Mouse (Mus musculus): Measurements from ENCODE around the gene Stk11.

Stk11 gene

DNA sequence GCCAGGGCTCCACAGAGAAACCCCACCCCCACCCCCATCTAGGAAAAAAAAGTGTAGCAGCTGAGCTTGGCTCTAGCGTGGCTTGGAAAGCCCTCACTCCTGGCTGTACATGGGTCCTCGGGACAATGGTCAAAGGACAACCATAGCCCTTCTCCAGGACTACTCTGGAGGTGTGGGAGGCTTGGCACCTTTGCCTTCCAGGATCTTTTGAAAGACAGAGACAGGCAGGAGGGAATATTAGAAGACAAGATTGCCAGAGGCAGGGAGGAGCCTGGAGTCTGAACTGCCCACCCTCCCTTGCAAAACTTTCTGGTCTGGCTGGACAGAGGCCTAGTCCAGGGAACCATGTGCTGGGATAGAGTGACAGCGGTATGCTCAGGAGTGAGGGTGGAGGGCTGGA, 20.9 kb upstream of the Stk11 start:
- DNase-seq (ENCODE audit: low read depth in 1 of 2, low spot score in 2 of 2) = no peak

DNA sequence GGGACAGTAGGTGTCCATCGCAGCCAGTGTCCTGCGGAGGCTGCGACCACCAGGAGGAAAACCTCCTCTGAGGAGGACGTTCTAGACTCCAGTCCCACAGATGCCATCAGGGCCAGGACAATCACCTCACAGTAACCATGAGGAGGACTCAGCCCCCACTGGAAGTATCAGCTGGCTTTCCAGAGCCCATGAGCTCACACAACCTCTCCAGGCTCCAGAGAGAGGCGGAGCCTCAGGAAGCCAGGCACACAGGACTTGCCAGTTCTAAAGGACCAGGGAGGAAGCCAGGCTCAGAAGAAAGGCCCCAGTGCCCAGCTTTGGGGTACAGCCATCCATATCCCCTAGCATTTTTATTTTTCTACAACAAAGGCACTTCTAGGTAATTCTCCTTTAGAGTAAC, 20.1 kb upstream of the Stk11 start:
- DNase-seq (ENCODE audit: low read depth in 1 of 2, low spot score in 2 of 2) = no peak

DNA sequence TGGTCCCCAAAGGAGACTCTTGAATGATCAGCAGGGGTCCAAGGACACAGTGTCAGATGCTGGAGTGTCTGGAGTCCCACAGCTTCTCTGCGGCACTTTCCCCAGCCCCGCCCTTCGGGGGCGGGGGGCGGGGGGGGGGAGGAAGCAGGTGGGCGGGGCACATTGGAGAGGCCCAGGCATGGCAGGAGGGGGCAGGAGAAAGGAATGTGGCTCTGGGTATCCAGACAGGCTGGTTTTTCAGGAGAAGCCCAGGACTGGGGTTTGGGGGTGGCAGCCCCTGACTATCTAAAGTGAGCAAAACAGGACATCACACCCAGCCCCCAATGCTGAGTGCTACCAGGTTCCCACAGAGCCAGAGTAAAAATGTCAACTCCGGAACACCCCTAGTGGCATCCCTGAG, 18.3 kb upstream of the Stk11 start:
- DNase-seq (ENCODE audit: low read depth in 1 of 2, low spot score in 2 of 2) = no peak

DNA sequence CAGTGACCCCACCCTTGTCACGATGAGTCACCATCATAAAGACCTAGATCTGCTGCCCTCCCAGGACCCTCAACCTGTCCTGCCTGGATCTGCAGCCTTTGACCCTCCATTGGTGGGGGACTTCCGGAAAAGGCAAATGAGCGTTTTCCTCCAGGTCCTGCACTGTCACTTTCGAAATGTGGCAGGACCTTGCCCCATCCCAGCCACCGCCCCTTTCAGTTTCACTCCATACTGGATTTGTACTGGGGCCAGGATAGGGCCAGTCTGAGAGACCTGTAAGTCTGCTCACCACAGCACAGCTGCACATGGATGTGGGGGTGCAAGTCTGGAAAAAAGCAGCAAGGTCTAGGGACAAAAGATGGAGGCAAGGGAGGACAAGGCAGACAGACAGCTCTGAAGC, 17.0 kb upstream of the Stk11 start:
- DNase-seq (ENCODE audit: low read depth in 1 of 2, low spot score in 2 of 2) = peak; percentile 61 to 64

DNA sequence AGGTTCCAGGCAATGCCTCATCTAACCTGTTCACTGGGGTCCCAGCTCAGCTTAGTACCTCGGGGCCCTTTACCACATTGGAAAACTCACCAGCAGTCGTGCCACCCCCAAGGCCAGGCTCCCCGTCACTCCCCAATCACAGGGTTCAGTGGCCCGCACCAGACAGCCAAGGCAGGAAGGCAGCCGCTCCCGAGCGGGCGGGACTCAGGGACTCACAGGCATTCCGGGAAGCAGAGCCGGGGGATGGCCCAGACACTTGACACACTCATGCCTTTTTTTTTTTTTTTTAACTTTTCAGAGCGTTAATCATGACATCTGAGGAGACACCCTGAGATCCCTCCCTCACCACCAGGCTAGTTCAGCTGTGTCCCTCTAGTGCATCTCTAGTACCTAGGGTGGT, 14.6 kb upstream of the Stk11 start:
- DNase-seq (ENCODE audit: low read depth in 1 of 2, low spot score in 2 of 2) = no peak

DNA sequence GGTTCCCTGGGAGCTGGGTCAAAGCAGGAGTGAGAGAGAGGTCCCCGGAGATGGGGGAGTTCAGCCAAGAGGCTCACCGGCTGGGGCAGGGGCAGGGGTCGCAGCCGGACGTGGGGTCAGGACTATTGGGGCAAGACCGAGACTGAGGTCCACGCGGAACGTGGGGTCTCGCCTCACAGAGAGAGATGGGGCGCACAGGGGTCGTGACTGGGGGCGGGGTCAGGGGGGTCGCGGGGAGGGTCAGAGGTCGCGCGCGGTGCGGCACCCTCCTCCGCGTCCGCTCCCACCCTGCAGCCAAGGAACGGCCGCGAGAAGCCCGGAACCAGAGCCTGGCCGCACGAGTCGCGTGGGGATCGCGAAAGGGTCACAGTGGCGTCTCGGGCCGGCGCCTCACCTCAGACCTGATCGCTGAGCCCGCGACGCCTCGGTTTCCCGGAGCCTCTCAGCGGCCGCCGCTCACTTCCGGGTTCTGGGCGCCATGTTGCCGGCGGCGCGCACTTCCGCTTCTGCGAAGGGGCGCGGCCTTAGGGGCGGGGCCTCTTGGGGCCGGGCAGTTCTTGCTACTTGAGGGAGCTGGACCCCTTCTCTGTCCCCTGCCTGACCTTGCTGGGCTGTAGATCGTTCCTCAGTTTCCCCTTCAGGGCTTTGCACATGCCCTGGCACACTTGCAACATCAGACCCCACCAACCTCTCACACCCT, 13.2 kb upstream of the Stk11 start:
- peak; percentile 72 to 85 for DNase-seq (ENCODE audit: low read depth in 1 of 2, low spot score in 2 of 2)

DNA sequence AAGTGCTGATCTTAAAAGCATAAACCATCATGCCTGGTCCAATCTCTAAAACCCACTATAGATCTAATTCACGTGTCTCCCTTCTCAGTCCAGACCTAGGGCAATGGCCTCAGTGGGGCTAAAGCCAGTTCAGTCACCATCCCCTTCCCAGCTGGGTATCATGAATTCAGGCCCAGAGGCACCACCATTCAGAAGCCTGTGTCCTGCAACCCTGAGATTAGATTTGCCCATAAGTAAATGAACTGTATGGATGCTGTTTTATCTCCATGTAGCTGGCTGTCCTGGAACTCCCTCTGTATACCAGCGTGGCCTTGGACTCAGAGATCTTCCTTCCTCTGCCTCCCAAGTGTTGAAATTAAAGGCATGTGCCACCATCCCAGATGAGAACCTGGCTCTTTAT, 12.6 kb upstream of the Stk11 start:
- DNase-seq (ENCODE audit: low read depth in 1 of 2, low spot score in 2 of 2) = no peak

DNA sequence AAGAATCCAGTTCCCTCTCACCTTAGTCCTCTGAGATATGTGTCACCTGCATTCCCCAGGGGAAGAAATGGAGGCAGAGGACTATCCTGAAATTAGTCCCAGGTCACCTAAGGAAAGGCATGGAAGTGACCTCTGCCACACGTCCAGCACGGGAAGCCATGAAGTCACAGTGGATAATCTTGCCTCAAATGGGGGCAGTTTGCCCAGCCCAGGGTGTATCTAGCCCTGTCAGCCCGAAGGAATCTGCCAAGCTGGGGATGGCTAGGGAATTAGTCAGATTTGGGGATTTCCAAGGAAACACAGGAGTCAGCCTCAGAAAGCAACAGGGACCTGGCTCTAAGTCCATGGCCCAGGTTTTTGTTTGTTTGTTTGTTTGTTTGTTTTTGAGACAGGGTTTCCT, 11.4 kb upstream of the Stk11 start:
- no peak for DNase-seq (ENCODE audit: low read depth in 1 of 2, low spot score in 2 of 2)

DNA sequence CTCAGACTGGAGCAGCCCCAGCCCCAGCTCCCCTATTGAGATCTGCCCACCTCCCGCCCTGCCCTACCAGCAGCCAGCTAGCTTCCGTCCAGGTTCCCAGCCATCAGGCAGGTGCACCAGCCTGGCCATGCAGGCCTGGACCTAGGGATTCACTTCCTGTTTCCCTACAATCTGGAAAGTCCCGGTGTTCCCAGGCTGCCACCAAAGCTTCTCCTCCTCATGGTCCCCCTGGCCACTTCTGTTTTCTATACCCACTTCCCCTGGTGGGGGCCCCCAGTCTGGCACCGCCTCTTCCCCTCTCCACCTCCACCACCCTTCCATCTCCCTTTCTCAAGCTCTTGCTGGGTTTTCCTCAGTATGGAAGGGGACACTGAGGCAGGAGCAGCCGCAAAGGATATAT, 10.1 kb upstream of the Stk11 start, which contains the start of gene Sbno2:
Sbno2 (minus strand) TSS at position 112 of the 400 bp plus-strand sequence.
- peak; percentile 48 to 72 for DNase-seq (ENCODE audit: low read depth in 1 of 2, low spot score in 2 of 2)

DNA sequence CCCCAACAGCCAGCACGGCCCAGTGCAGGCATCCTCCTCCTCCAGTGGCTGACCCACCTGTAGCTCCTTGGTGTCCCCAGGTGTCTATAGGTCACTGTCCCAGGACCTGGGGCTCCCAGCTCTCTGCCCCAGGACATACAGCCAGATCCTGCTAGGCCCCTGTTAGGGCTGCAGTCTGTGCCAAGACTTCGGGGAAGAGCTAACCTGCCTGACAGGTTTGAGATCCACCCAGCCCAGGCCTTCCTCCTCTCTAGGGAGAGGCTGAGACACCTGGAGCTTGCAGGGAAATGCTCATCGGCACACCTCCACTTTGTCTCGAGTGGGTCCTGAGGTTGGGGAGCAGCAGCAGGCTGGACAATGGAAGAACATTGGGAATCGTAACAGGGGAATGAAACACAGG, 9.7 kb upstream of the Stk11 start:
- DNase-seq (ENCODE audit: low read depth in 1 of 2, low spot score in 2 of 2) = no peak

DNA sequence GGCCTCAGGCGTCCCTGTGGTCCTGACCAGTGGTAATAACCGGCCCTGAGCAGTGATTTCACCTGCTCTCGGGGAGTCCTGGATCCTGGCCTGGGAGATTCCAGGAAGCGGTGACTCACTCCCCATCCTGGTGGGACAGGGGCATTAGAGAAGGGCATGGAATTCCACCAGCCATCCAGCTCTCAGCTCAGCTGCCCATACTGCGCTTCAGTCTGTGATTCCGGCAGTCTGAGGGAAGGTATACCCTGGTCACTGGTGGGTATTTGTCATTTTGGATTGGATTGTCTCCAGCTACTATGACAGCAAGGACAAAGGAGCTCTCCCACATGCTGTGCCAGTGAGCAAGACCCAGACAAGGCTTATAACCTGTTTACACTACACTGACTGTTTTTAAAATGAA, 7.9 kb upstream of the Stk11 start:
- no peak for DNase-seq (ENCODE audit: low read depth in 1 of 2, low spot score in 2 of 2)

DNA sequence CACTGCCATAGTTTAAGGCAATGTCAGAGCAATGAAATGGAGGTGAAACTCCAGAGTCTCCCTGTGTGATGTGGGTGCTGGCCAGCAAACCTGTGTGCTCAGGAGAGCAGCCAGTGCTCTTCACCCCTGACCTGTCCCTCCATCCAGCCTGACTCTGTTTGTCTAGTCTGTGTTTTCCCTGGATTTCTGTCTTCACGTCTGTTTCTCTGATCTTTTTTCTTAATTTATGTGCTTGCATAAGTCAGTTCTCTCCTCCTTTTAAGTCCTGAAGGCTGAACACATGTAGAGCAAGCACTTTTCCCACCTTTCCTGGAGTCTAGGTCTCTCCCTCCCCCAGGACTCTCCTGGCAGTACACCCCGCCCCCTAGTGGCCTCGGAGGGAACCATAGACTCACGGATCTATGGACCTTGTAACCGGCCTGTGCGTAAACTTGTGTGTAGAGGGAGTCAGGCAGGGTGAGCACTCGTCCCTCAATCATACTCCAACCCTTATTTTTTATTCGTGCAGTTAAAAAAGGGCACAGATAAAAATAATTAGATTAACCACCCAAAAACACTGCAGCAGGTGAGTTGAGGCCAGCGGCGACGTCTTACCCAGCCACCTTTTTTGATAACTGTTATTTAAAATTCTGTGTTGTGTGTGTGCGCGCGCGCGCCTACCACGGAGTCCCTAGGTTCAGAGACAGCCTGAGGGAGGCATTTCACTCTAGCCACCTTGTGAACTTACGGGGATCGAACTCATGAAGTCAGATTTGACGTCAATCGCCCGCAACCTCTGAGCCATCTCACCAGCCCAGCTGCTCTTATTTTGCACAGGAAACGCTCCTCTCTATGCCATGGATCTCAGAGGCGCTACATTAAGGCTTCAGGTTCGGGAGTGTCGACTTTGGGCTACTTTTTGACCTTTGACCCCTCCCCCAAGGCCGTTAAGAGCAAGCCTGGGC, 990 bp upstream of the Stk11 start:
- peak; percentile 78 to 82 for DNase-seq (ENCODE audit: low read depth in 1 of 2, low spot score in 2 of 2)

DNA sequence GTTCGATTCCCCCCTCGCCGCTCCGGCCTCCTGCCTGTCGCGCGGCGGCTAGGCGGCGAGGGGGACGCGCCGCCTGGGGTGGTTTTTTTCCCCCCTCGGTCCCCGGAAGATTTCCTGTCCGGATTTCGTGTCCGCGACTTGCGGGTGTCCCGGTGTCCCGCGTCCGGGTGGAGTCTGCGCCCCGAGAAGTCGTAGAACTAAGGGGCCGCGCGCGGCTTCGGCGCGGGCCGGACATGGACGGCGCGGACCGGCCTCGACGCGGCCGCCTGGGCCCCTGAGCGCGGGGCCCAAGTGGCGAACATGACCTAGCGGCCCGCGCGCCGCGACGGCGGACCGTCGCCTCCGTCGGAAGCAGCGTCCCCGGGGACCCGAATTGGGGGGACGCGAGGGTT, 337 bp downstream of the Stk11 start:
- no peak for DNase-seq (ENCODE audit: low read depth in 1 of 2, low spot score in 2 of 2)

DNA sequence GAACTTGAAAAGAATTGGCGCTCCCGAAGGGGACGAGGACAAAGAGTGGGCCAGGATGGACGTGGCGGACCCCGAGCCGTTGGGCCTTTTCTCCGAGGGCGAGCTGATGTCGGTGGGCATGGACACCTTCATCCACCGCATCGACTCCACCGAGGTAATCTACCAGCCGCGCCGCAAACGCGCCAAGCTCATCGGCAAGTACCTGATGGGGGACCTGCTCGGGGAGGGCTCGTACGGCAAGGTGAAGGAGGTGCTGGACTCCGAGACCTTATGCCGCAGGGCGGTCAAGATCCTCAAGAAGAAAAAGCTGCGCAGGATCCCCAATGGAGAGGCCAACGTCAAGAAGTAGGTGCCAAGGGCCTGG, 942 bp downstream of the Stk11 start:
- no peak for DNase-seq (ENCODE audit: low read depth in 1 of 2, low spot score in 2 of 2)

DNA sequence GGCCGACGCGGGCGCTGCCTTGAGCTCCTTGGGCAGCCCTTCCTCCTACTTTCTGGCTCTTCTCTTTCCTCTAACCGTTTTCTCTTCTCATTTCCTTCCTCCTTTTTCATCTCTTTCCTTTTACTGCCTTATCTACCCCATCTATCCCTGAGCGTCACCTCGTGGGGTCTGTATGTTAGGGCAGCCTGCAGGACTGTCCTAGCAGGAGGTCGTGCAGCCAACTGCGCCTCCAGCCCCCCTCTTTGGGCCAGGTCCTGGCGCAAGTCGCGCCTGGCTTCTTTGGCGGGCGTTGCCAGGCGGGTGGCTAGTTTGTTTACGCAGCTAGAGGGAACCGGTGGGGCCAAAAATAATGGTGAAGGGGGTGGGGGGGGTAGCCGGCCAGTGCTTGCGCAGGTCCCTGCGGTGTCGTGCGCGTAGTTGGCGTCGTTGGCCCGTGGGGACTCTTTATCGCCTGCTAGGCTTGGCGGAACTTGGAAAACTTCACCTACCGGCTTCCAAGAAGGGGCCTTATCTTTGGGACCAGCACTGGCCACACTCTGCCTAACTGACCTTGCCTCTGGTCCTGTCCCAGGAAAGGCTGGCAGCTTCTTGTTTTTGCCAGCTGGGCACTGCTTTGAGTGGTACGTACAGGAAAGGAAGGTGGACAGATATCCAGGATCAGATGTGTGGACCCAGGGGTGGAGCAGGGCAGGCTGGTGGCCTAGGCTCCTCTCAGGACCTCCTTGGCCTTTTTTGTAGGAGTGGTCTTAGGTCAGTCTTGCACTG, 1.5 kb downstream of the Stk11 start:
- DNase-seq (ENCODE audit: low read depth in 1 of 2, low spot score in 2 of 2) = no peak

DNA sequence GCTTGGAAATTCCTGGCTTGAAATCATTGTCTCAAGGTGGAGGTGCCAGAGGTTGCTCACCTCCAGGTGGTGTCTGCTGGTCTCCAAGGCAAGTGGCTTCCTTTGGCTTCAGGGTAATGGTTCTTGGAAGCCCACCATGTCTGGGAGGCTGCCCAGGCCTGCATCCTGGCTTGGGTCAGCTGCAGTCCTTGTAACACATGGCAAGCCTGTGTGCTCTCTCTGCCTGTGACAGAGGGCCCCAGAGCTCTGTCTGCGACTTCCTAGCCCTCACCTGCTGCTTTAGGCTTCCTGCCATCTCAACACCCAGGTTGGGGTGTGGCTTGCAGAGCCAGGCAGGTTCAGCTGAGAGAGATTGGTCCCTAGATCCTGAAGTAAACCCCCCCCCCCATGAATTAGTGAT, 2.1 kb downstream of the Stk11 start:
- no peak for DNase-seq (ENCODE audit: low read depth in 1 of 2, low spot score in 2 of 2)

DNA sequence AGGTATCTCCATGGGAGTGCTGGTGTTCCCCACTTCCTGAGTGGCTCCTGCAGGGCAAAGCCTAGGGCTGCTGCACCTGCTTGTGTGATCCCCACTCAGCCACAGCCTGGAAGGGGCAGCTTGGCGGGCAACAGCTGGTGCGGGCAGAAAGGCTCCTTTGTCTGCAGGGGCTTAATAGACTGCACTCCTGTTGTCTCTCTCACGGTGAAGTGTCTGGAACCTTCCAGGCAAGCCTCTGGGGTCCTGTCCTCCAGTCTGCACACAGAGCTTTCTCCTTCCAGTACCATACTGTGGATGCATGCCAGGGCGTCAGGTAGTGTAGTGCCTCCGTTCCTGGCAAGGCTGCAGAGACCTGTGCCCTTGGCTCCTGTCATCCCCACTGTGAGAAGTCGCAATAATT, 2.9 kb downstream of the Stk11 start:
- no peak for DNase-seq (ENCODE audit: low read depth in 1 of 2, low spot score in 2 of 2)

DNA sequence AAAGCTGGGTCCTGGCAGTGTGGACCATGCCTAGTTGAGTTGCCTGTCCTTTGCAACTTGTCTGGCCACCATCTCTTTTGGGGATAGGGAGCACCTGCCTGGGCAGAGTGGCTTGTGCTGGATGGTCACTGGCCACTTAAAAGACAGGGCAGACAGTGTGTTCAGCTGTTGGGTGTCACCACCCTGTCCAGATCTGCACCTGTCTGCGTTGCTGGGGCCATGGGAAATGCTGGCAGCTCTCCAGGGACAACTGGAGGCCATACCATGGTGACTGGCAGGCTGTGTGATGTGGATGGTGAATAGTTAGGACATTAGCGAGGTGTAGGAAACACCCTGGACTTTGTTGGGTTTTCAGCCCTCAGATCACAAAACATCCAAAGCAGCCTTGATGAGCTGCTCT, 4.5 kb downstream of the Stk11 start:
- no peak for DNase-seq (ENCODE audit: low read depth in 1 of 2, low spot score in 2 of 2)

DNA sequence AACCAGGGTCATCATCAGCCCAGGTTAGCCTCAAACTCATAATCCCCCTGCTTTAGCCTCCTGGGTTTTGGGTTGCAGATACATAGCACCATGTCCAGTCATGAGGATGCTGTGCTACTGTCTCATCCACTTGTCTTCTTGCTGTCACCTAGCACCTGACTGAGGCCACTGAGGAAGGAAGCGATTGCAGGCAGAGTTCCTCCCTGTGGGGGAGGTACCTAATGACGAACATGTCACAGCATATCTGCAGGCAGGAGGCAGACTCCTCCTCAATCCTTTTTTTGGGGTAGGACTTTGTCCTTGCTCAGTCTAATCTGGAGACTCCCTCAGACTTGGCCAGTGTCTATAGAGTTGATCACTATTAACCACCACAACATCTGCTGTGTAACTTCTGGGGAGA, 6.0 kb downstream of the Stk11 start:
- DNase-seq (ENCODE audit: low read depth in 1 of 2, low spot score in 2 of 2) = no peak

DNA sequence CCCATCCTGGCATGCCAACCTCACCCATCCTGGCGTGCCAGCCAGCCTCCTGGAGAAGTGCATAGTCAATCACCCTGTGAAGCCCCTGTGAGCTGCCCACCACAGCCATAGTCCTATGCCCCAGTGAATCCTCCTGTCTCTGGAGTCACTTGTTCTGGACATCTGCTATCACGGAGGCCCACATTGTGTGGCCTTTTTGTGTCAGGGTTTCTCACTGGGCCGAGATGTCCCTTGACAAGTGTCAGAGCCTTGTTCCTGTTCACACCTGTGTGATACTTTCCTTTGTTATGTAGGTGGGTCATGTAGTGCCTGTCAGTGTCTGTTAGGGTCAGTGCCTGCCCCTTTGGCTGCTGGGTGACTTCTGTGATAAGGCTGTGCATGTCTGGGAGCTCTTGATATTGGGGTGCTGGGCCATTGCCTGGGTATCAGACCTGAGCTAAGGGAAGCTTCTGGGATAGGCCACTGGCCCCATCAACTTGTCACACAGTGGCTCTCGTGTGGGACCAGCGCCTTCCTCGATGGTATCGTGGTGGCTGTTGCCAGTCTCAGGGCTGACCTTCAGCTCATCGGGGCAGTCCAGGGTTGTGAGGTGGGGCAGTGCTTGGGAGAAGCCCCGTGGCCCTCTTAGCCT, 8.4 kb downstream of the Stk11 start:
- no peak for DNase-seq (ENCODE audit: low read depth in 1 of 2, low spot score in 2 of 2)

DNA sequence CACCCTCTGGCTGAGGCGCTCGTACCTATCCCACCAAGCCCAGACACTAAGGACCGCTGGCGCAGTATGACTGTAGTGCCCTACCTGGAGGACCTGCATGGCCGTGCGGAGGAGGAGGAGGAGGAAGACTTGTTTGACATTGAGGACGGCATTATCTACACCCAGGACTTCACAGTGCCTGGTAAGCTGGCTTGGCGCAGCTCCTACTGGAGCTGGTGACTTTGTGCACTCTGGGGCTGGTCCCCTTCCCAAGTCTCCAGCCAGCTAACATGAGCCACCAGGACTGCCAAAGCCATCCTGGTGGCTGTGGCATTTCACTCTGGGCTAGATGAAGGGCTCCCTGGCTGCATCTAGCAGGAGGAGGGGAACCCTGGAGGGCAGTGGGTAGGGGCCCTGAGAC, 12.3 kb downstream of the Stk11 start:
- no peak for DNase-seq (ENCODE audit: low read depth in 1 of 2, low spot score in 2 of 2)
